Mouse (Mus musculus) yolk sac, embryonic 10.5 days (tissue): ENCODE data around the gene Cfap73.
A peak's percentile ranks its signal among the peaks of the same experiment; 100 is the strongest.

Experiments used
- DNase-seq: peaks from one replicate; pipeline ENCODE4 v3.0.0-alpha.2; 2017; ENCODE audit warnings: low spot score

The Cfap73 gene

GRCm38 (mm10) chr5:120634131-120634530 is at the start of gene Cfap73:
TSS of gene Cfap73 (minus strand) at chr5:120634235.
- DNase-seq, result no peak

GRCm38 (mm10) chr5:120682982-120683771 is 49.1 kb upstream of the Cfap73 start:
- DNase-seq, result no peak

GRCm38 (mm10) chr5:120680918-120681317 is 46.9 kb upstream of the Cfap73 start:
- DNase-seq, result no peak

- DNase-seq, result peak; percentile 80
Observed at GRCm38 (mm10) chr5:120679676-120680555, 45.9 kb upstream of the Cfap73 start.

GRCm38 (mm10) chr5:120677516-120677915 is 43.5 kb upstream of the Cfap73 start:
- no peak for DNase-seq

- DNase-seq, result no peak
Observed at GRCm38 (mm10) chr5:120674229-120675145, 40.5 kb upstream of the Cfap73 start.

GRCm38 (mm10) chr5:120673626-120674025 is 39.6 kb upstream of the Cfap73 start:
- peak; percentile 33 for DNase-seq

GRCm38 (mm10) chr5:120671865-120672264 is 37.8 kb upstream of the Cfap73 start:
- no peak for DNase-seq

GRCm38 (mm10) chr5:120670132-120670531 is 36.1 kb upstream of the Cfap73 start:
- no peak for DNase-seq

- DNase-seq, result no peak
Observed at GRCm38 (mm10) chr5:120668761-120669160, 34.7 kb upstream of the Cfap73 start.

GRCm38 (mm10) chr5:120664888-120665287 is 30.9 kb upstream of the Cfap73 start:
- no peak for DNase-seq

GRCm38 (mm10) chr5:120660816-120661215 is 26.8 kb upstream of the Cfap73 start:
- DNase-seq, result no peak

GRCm38 (mm10) chr5:120656281-120656751 is 22.3 kb upstream of the Cfap73 start:
- DNase-seq, result no peak

- DNase-seq, result no peak
Observed at GRCm38 (mm10) chr5:120653873-120654272, 19.8 kb upstream of the Cfap73 start.

GRCm38 (mm10) chr5:120652915-120653701 is 19.1 kb upstream of the Cfap73 start:
- DNase-seq, result no peak

GRCm38 (mm10) chr5:120651230-120651629 is 17.2 kb upstream of the Cfap73 start:
- peak; percentile 85 for DNase-seq

- peak; percentile 50 for DNase-seq
Observed at GRCm38 (mm10) chr5:120649938-120650337, 15.9 kb upstream of the Cfap73 start.

GRCm38 (mm10) chr5:120649374-120649933 is 15.4 kb upstream of the Cfap73 start:
- DNase-seq, result no peak

GRCm38 (mm10) chr5:120648569-120649373 is 14.7 kb upstream of the Cfap73 start, which contains the start of gene Rasal1:
TSS of gene Rasal1 (plus strand) at chr5:120648812.
- DNase-seq, result peak; percentile 77
